Mouse (Mus musculus): Measurements from ENCODE around the gene Sema4c.

DNA sequence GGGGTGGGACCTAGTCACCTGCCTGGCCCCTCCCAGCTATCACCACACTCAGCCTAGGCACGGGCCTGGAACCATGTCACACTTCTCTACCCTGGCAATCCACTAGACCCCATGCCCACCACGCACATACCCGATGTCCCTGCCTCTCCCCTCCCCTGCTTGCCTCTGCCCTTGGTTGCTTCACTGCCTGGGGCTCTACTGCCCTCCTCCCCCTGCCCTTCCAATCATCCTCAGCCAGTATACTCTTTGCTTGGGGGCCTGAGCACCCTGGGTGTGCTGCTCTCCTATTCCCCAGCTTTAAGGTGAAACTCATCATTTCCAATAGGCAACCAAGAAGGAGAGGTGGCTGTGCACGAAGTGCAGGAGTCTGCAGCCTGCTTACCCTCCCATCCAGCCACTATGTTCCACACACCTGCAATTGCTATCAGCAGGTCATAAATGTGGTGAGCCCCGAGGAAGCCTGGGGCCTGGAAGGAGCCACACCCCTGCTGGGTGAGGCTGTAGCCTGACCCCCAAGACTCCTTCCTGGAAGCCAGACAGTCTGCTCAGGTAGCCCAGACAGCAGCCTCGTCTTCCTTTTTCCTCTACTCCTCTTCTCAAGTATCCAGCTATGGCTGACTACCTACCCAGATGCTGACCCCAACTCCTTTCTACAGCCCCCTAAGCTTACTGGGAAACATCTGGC lies 19.0 kb upstream of the Sema4c start:
- TF ChIP-seq CTCF (IDR thresholded peaks at IDR 0.05; ENCODE audit: borderline replicate concordance, insufficient read depth, low read depth, low read length) (no peak), POLR2A (IDR thresholded peaks at IDR 0.05; ENCODE audit: borderline replicate concordance, insufficient read depth, low read length) (no peak)
